Mouse (Mus musculus): ENCODE measurements around the gene Tmem170b. TPM values are rescaled to one million over a fixed set of nuclear protein-coding genes. Genes with fewer than 3 reads are reported as not detected.

Tmem170b gene
- polyA plus RNA-seq, 1 experiment: 1.1 TPM

DNA sequence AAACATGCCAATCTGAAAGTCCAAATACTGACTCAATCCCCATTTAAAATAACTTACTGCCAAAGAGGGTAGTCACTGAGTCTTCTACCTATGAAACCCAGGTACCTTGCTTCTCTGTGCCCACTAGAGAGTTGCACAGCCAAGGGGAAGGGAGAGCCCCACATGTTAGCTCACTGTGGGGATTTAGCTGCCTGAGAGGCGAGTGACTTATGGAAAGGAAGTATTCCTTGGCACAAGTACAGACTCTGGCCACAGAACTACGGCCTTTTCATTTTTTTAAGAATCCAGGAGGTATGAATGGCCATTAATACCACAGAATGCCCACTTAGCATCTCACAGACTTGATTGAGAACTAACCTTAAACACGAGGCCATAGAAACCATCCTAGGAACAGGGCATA lies 35.9 kb upstream of the Tmem170b start:
- Histone ChIP-seq H3ac (ENCODE audit: control insufficient read depth, insufficient read length) (no peak overlapping the region), H3K79me2 (ENCODE audit: control insufficient read depth, insufficient read depth) (no peaks in the 10 kb centered on the region), H3K4me2 (ENCODE audit: low read depth) (no peak overlapping the region), H3K36me3 (ENCODE audit: control insufficient read depth, insufficient read depth) (no peaks in the 10 kb centered on the region), H3K27me3 (ENCODE audit: control insufficient read depth, insufficient read depth, insufficient read length) (no peaks in the 10 kb centered on the region), H3K4me3 (no peak overlapping the region)
- TF ChIP-seq TCF3 (IDR thresholded peaks at IDR 0.05; ENCODE audit: insufficient read length, low read depth) (no peak), TCF12 (IDR thresholded peaks at IDR 0.05; ENCODE audit: insufficient read depth, poor library complexity, severe bottlenecking) (no peak), POLR2A (IDR thresholded peaks at IDR 0.05; ENCODE audit: insufficient read length, low read depth) (no peak), REST (IDR thresholded peaks at IDR 0.05; ENCODE audit: insufficient read depth, insufficient read length) (no peak), MYOD1 (IDR thresholded peaks at IDR 0.05; ENCODE audit: control insufficient read depth in 1 of 3, insufficient read length in 2 of 3, low read depth in 2 of 3) (no peak), SRF (IDR thresholded peaks at IDR 0.05; ENCODE audit: control insufficient read depth, insufficient read length, low read depth) (no peak), MAX (IDR thresholded peaks at IDR 0.05; ENCODE audit: low read depth) (no peak), E2F4 (IDR thresholded peaks at IDR 0.05; ENCODE audit: insufficient read depth) (no peak), MYOG (IDR thresholded peaks at IDR 0.05; ENCODE audit: control insufficient read depth in 1 of 3, insufficient read depth in 1 of 3, insufficient read length in 2 of 3, low read depth in 2 of 3) (no peak), USF1 (IDR thresholded peaks at IDR 0.05; ENCODE audit: low read depth) (no peak), POLR2AphosphoS2 (IDR thresholded peaks at IDR 0.05; ENCODE audit: insufficient read length, low read depth) (no peak), CEBPB (IDR thresholded peaks at IDR 0.05; ENCODE audit: insufficient read depth, poor library complexity, severe bottlenecking) (no peak)

DNA sequence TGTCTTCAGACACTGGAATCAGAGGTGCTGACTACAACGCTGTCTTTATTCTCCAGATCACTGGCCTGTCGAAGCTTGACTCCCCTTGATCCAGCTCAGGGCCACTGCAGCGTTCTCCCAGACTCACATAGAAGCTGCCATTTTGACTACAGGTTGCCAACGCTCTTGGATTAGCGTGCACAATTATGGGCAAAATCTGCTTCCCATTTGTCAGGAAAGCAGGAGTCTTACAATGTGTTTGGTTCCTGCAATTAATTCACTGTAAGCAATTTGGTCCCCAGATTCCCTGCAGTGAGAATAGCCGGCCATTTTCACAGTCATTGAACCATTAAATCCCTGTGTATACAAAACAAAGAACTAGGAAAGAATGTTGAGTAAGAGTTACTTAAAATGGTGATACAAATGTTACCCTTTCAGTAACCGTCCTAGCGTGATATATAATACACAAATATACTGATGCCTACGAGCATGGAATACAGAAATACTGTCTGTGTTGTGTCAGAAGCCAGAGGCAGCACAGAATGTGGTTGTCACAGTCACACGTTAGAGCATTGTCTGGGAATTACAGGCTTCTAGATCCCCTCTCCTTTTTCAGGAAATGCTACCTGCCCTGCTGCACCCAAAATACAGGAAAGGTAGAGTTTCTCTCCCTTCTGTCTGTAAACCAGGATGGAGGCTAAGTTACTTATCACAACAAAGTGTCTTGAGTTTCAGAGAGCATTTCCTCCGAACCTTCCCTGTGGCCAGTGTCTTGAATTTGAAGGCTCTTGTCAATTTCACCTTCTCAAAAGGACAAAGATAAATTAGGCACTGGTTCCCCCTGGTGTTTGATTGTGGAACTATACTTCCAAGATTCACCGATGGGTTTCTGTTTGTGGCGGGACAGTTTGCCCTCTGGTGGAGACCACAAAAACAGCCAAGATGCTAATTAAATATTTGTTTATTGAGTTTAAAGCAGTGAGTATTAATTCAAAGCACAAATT lies 34.0 kb upstream of the Tmem170b start:
- Histone ChIP-seq H3K4me2 (ENCODE audit: low read depth) (no peak overlapping the region), H3K4me3 (no peak overlapping the region), H3K27me3 (ENCODE audit: control insufficient read depth, insufficient read depth, insufficient read length) (no peaks in the 10 kb centered on the region), H3K36me3 (ENCODE audit: control insufficient read depth, insufficient read depth) (no peaks in the 10 kb centered on the region), H3ac (ENCODE audit: control insufficient read depth, insufficient read length) (no peak overlapping the region), H3K79me2 (ENCODE audit: control insufficient read depth, insufficient read depth) (no peaks in the 10 kb centered on the region)
- TF ChIP-seq MYOG (IDR thresholded peaks at IDR 0.05; ENCODE audit: control insufficient read depth in 1 of 3, insufficient read depth in 1 of 3, insufficient read length in 2 of 3, low read depth in 2 of 3) (no peak), SRF (IDR thresholded peaks at IDR 0.05; ENCODE audit: control insufficient read depth, insufficient read length, low read depth) (no peak), TCF12 (IDR thresholded peaks at IDR 0.05; ENCODE audit: insufficient read depth, poor library complexity, severe bottlenecking) (no peak), POLR2A (IDR thresholded peaks at IDR 0.05; ENCODE audit: insufficient read length, low read depth) (no peak), MYOD1 (IDR thresholded peaks at IDR 0.05; ENCODE audit: control insufficient read depth in 1 of 3, insufficient read length in 2 of 3, low read depth in 2 of 3) (no peak), E2F4 (IDR thresholded peaks at IDR 0.05; ENCODE audit: insufficient read depth) (no peak), POLR2AphosphoS2 (IDR thresholded peaks at IDR 0.05; ENCODE audit: insufficient read length, low read depth) (no peak), TCF3 (IDR thresholded peaks at IDR 0.05; ENCODE audit: insufficient read length, low read depth) (no peak), MAX (IDR thresholded peaks at IDR 0.05; ENCODE audit: low read depth) (no peak), REST (IDR thresholded peaks at IDR 0.05; ENCODE audit: insufficient read depth, insufficient read length) (no peak), CEBPB (IDR thresholded peaks at IDR 0.05; ENCODE audit: insufficient read depth, poor library complexity, severe bottlenecking) (no peak)

DNA sequence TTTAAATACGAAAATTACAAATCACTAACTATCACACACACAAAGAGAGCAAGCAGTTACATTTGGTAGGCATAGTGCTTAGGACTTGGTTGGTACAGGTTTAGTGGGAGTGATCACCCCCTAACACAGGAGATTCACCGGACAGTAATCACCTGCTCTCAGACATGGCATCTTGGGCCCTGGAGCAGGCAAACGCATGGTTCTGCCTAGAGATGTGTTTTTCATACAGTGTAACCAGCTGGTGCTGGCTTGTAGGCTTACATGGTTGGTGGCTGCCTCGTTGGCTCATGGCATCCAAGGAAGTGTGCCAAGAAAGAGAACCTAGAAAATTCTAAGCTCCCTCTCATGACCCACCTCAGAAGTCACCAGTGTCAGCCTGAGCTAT lies 33.4 kb upstream of the Tmem170b start:
- no peak overlapping the region for H3K4me3 ChIP-seq
- no peaks in the 10 kb centered on the region for H3K27me3 ChIP-seq (ENCODE audit: control insufficient read depth, insufficient read depth, insufficient read length)
- no peak for TF ChIP-seq POLR2AphosphoS2 (IDR thresholded peaks at IDR 0.05; ENCODE audit: insufficient read length, low read depth)
- no peak for TF ChIP-seq USF1 (IDR thresholded peaks at IDR 0.05; ENCODE audit: low read depth)
- no peak for TF ChIP-seq REST (IDR thresholded peaks at IDR 0.05; ENCODE audit: insufficient read depth, insufficient read length)
- no peak for TF ChIP-seq MYOG (IDR thresholded peaks at IDR 0.05; ENCODE audit: control insufficient read depth in 1 of 3, insufficient read depth in 1 of 3, insufficient read length in 2 of 3, low read depth in 2 of 3)
- TF ChIP-seq MAX (IDR thresholded peaks at IDR 0.05; ENCODE audit: low read depth): no peak
- TF ChIP-seq TCF12 (IDR thresholded peaks at IDR 0.05; ENCODE audit: insufficient read depth, poor library complexity, severe bottlenecking): no peak
- no peak for TF ChIP-seq SRF (IDR thresholded peaks at IDR 0.05; ENCODE audit: control insufficient read depth, insufficient read length, low read depth)
- TF ChIP-seq CEBPB (IDR thresholded peaks at IDR 0.05; ENCODE audit: insufficient read depth, poor library complexity, severe bottlenecking): no peak
- no peak for TF ChIP-seq MYOD1 (IDR thresholded peaks at IDR 0.05; ENCODE audit: control insufficient read depth in 1 of 3, insufficient read length in 2 of 3, low read depth in 2 of 3)
- TF ChIP-seq POLR2A (IDR thresholded peaks at IDR 0.05; ENCODE audit: insufficient read length, low read depth): no peak
- TF ChIP-seq TCF3 (IDR thresholded peaks at IDR 0.05; ENCODE audit: insufficient read length, low read depth): no peak
- TF ChIP-seq E2F4 (IDR thresholded peaks at IDR 0.05; ENCODE audit: insufficient read depth): no peak
- H3K4me2 ChIP-seq (ENCODE audit: low read depth): no peak overlapping the region
- H3K79me2 ChIP-seq (ENCODE audit: control insufficient read depth, insufficient read depth): no peaks in the 10 kb centered on the region
- H3ac ChIP-seq (ENCODE audit: control insufficient read depth, insufficient read length): no peak overlapping the region
- H3K36me3 ChIP-seq (ENCODE audit: control insufficient read depth, insufficient read depth): no peaks in the 10 kb centered on the region

DNA sequence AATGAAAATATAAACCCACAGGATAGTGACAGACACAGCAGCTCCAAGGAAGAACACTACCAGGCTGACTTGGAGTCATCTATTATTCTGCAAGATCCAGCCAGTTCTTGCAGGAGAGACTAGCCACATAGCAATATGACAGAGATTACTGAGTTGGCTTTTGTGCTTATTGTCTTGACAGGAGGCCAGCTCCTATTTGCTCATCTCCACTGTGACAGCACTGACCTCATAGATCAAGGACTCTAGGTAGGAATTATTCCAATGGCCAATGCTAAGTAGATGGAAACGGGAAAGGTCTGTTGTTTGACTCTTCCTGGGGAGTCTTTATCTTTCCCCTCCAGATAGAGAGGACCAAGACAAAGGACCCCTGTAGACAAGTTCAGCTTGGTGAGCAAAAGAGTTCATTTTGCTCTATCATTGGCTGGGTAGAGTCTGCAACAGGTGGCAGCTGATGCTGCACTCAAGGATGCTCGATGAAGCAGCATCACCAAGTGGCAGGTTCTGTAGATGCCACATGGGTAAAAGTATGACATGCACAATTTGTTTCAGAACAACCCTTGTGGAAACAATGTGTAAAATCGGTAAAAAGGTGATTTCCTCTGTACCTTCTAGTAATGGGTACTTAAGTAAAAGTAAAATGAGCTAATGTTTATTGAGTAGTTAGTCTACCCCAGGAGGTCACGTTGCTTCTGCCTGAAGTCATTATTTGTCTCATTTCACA lies 32.4 kb upstream of the Tmem170b start:
- Histone ChIP-seq H3K36me3 (ENCODE audit: control insufficient read depth, insufficient read depth) (no peaks in the 10 kb centered on the region), H3K4me2 (ENCODE audit: low read depth) (no peak overlapping the region), H3K27me3 (ENCODE audit: control insufficient read depth, insufficient read depth, insufficient read length) (no peaks in the 10 kb centered on the region), H3K4me3 (no peak overlapping the region), H3K79me2 (ENCODE audit: control insufficient read depth, insufficient read depth) (no peaks in the 10 kb centered on the region), H3ac (ENCODE audit: control insufficient read depth, insufficient read length) (no peak overlapping the region)
- no peak for TF ChIP-seq USF1 (IDR thresholded peaks at IDR 0.05; ENCODE audit: low read depth)
- TF ChIP-seq E2F4 (IDR thresholded peaks at IDR 0.05; ENCODE audit: insufficient read depth): no peak
- TF ChIP-seq POLR2AphosphoS2 (IDR thresholded peaks at IDR 0.05; ENCODE audit: insufficient read length, low read depth): no peak
- no peak for TF ChIP-seq MYOG (IDR thresholded peaks at IDR 0.05; ENCODE audit: control insufficient read depth in 1 of 3, insufficient read depth in 1 of 3, insufficient read length in 2 of 3, low read depth in 2 of 3)
- TF ChIP-seq TCF3 (IDR thresholded peaks at IDR 0.05; ENCODE audit: insufficient read length, low read depth): no peak
- no peak for TF ChIP-seq MAX (IDR thresholded peaks at IDR 0.05; ENCODE audit: low read depth)
- TF ChIP-seq CEBPB (IDR thresholded peaks at IDR 0.05; ENCODE audit: insufficient read depth, poor library complexity, severe bottlenecking): no peak
- TF ChIP-seq TCF12 (IDR thresholded peaks at IDR 0.05; ENCODE audit: insufficient read depth, poor library complexity, severe bottlenecking): no peak
- no peak for TF ChIP-seq REST (IDR thresholded peaks at IDR 0.05; ENCODE audit: insufficient read depth, insufficient read length)
- TF ChIP-seq SRF (IDR thresholded peaks at IDR 0.05; ENCODE audit: control insufficient read depth, insufficient read length, low read depth): no peak
- no peak for TF ChIP-seq POLR2A (IDR thresholded peaks at IDR 0.05; ENCODE audit: insufficient read length, low read depth)
- TF ChIP-seq MYOD1 (IDR thresholded peaks at IDR 0.05; ENCODE audit: control insufficient read depth in 1 of 3, insufficient read length in 2 of 3, low read depth in 2 of 3): no peak
